Mouse (Mus musculus): ENCODE measurements around the gene Olfr323. TPM values are rescaled to one million over a fixed set of nuclear protein-coding genes. Genes with fewer than 3 reads are reported as not detected.
A peak's percentile ranks its signal among the peaks of the same experiment; 100 is the strongest.

The Olfr323 gene
- polyA plus RNA-seq, 1 experiment from 2014 or later, result not detected

- ATAC-seq (ENCODE audit: insufficient number of reproducible peaks, low FRiP score, low TSS enrichment, low read depth), result peak; percentile 47; the same call in 1 of the 2 replicates
- Histone ChIP-seq H3K4me2 (ENCODE audit: low read depth, severe bottlenecking) (peak within 1 kb of the TSS; percentile 70), H3K27ac (replicated peaks; ENCODE audit: low read depth, low read length) (no peak within 1 kb of the TSS), H3K36me3 (ENCODE audit: control insufficient read depth, insufficient read depth, low read length) (no peaks in the 10 kb centered on the region), H3K4me1 (ENCODE audit: control insufficient read depth, insufficient read depth, low read length) (0 out of 2 replicates have a peak, but pooled peaks cover 5% of the 10 kb centered on the region), H3K4me3 (ENCODE audit: low read depth, low read length) (peak within 1 kb of the TSS; percentile 27), H3K27me3 (ENCODE audit: control insufficient read depth, insufficient read depth, low read length) (peaks cover 4% of the 10 kb centered on the region; the same call in 1 of the 2 replicates), H3K9ac (ENCODE audit: low read length) (peak within 1 kb of the TSS; percentile 37; the same call in 1 of the 2 replicates), H3K9me3 (ENCODE audit: control insufficient read depth, low read length) (no peaks in the 10 kb centered on the region)
- peak; percentile 58 for DNase-seq (ENCODE audit: low spot score)
- WGBS, result 4% methylated on average over 34 of the region's 34 CpGs
Observed at GRCm38 (mm10) chr11:58640272-58640867, 10.1 kb upstream of the Olfr323 start, which contains the start of gene Trim58. TSS of gene Trim58 (plus strand) at chr11:58640465.

- 31% methylated on average over 7 of the region's 7 CpGs for WGBS
- Histone ChIP-seq H3K9me3 (ENCODE audit: control insufficient read depth, low read length) (no peaks in the 10 kb centered on the region), H3K27ac (replicated peaks; ENCODE audit: low read depth, low read length) (no peak overlapping the region), H3K4me2 (ENCODE audit: low read depth, severe bottlenecking) (no peak overlapping the region), H3K36me3 (ENCODE audit: control insufficient read depth, insufficient read depth, low read length) (no peaks in the 10 kb centered on the region), H3K9ac (ENCODE audit: low read length) (no peak overlapping the region), H3K4me3 (ENCODE audit: low read depth, low read length) (no peak overlapping the region), H3K4me1 (ENCODE audit: control insufficient read depth, insufficient read depth, low read length) (0 out of 2 replicates have a peak, but pooled peaks cover 5% of the 10 kb centered on the region), H3K27me3 (ENCODE audit: control insufficient read depth, insufficient read depth, low read length) (peaks cover 4% of the 10 kb centered on the region; the same call in 1 of the 2 replicates)
- ATAC-seq (ENCODE audit: insufficient number of reproducible peaks, low FRiP score, low TSS enrichment, low read depth) (no peak), DNase-seq (ENCODE audit: low spot score) (no peak)
Observed at GRCm38 (mm10) chr11:58638176-58638701, 7.9 kb upstream of the Olfr323 start.

- Histone ChIP-seq H3K4me2 (ENCODE audit: low read depth, severe bottlenecking) (no peak overlapping the region), H3K9me3 (ENCODE audit: control insufficient read depth, low read length) (no peaks in the 10 kb centered on the region), H3K4me1 (ENCODE audit: control insufficient read depth, insufficient read depth, low read length) (0 out of 2 replicates have a peak, but pooled peaks cover 5% of the 10 kb centered on the region), H3K4me3 (ENCODE audit: low read depth, low read length) (no peak overlapping the region), H3K36me3 (ENCODE audit: control insufficient read depth, insufficient read depth, low read length) (no peaks in the 10 kb centered on the region), H3K9ac (ENCODE audit: low read length) (no peak overlapping the region), H3K27me3 (ENCODE audit: control insufficient read depth, insufficient read depth, low read length) (peaks cover 2% of the 10 kb centered on the region; the same call in 1 of the 2 replicates), H3K27ac (replicated peaks; ENCODE audit: low read depth, low read length) (no peak overlapping the region)
- ATAC-seq (ENCODE audit: insufficient number of reproducible peaks, low FRiP score, low TSS enrichment, low read depth), result no peak
- WGBS, result 17% methylated on average over 3 of the region's 4 CpGs
- peak; percentile 69 for DNase-seq (ENCODE audit: low spot score)
Observed at GRCm38 (mm10) chr11:58636376-58636977, 6.2 kb upstream of the Olfr323 start.

- Histone ChIP-seq H3K36me3 (ENCODE audit: control insufficient read depth, insufficient read depth, low read length) (no peaks in the 10 kb centered on the region), H3K9me3 (ENCODE audit: control insufficient read depth, low read length) (no peaks in the 10 kb centered on the region), H3K4me1 (ENCODE audit: control insufficient read depth, insufficient read depth, low read length) (no peaks in the 10 kb centered on the region), H3K27ac (replicated peaks; ENCODE audit: low read depth, low read length) (no peak overlapping the region), H3K4me3 (ENCODE audit: low read depth, low read length) (no peak overlapping the region), H3K9ac (ENCODE audit: low read length) (no peak overlapping the region), H3K4me2 (ENCODE audit: low read depth, severe bottlenecking) (no peak overlapping the region), H3K27me3 (ENCODE audit: control insufficient read depth, insufficient read depth, low read length) (no peaks in the 10 kb centered on the region)
- no peak for ATAC-seq (ENCODE audit: insufficient number of reproducible peaks, low FRiP score, low TSS enrichment, low read depth)
- 71% methylated on average over 4 of the region's 4 CpGs for WGBS
- DNase-seq (ENCODE audit: low spot score), result no peak
Observed at GRCm38 (mm10) chr11:58634878-58635277, 4.6 kb upstream of the Olfr323 start.

GRCm38 (mm10) chr11:58626146-58626545, 4.2 kb downstream of the Olfr323 start:
- Histone ChIP-seq H3K36me3 (ENCODE audit: control insufficient read depth, insufficient read depth, low read length) (no peaks in the 10 kb centered on the region), H3K9ac (ENCODE audit: low read length) (no peak overlapping the region)
- ATAC-seq (ENCODE audit: insufficient number of reproducible peaks, low FRiP score, low TSS enrichment, low read depth), result no peak

GRCm38 (mm10) chr11:58618793-58619192, 11.5 kb downstream of the Olfr323 start:
- Histone ChIP-seq H3K36me3 (ENCODE audit: control insufficient read depth, insufficient read depth, low read length) (no peaks in the 10 kb centered on the region), H3K4me2 (ENCODE audit: low read depth, severe bottlenecking) (no peak overlapping the region), H3K9ac (ENCODE audit: low read length) (no peak overlapping the region), H3K4me3 (ENCODE audit: low read depth, low read length) (no peak overlapping the region), H3K4me1 (ENCODE audit: control insufficient read depth, insufficient read depth, low read length) (no peaks in the 10 kb centered on the region), H3K9me3 (ENCODE audit: control insufficient read depth, low read length) (no peaks in the 10 kb centered on the region), H3K27me3 (ENCODE audit: control insufficient read depth, insufficient read depth, low read length) (no peaks in the 10 kb centered on the region), H3K27ac (replicated peaks; ENCODE audit: low read depth, low read length) (no peak overlapping the region)
- DNase-seq (ENCODE audit: low spot score) (no peak), ATAC-seq (ENCODE audit: insufficient number of reproducible peaks, low FRiP score, low TSS enrichment, low read depth) (no peak)
- WGBS, result 81% methylated on average over 6 of the region's 6 CpGs

More at GRCm38 (mm10) chr11:58626146-58626545, 4.2 kb downstream of the Olfr323 start:
- 82% methylated on average over 4 of the region's 4 CpGs for WGBS
- H3K4me1 ChIP-seq (ENCODE audit: control insufficient read depth, insufficient read depth, low read length), result no peaks in the 10 kb centered on the region
- H3K27ac ChIP-seq (replicated peaks; ENCODE audit: low read depth, low read length), result no peak overlapping the region
- H3K4me2 ChIP-seq (ENCODE audit: low read depth, severe bottlenecking), result no peak overlapping the region
- no peaks in the 10 kb centered on the region for H3K27me3 ChIP-seq (ENCODE audit: control insufficient read depth, insufficient read depth, low read length)
- H3K4me3 ChIP-seq (ENCODE audit: low read depth, low read length), result no peak overlapping the region
- no peaks in the 10 kb centered on the region for H3K9me3 ChIP-seq (ENCODE audit: control insufficient read depth, low read length)
- no peak for DNase-seq (ENCODE audit: low spot score)

GRCm38 (mm10) chr11:58618369-58618768, 11.9 kb downstream of the Olfr323 start:
- no peak overlapping the region for H3K27ac ChIP-seq (replicated peaks; ENCODE audit: low read depth, low read length)
- 73% methylated on average over 3 of the region's 3 CpGs for WGBS
- no peaks in the 10 kb centered on the region for H3K36me3 ChIP-seq (ENCODE audit: control insufficient read depth, insufficient read depth, low read length)

GRCm38 (mm10) chr11:58615975-58616374, 14.3 kb downstream of the Olfr323 start, which contains the start of gene 2210407C18Rik:
TSS of gene 2210407C18Rik (minus strand) at chr11:58616075.
- Histone ChIP-seq H3K36me3 (ENCODE audit: control insufficient read depth, insufficient read depth, low read length) (no peaks in the 10 kb centered on the region), H3K4me2 (ENCODE audit: low read depth, severe bottlenecking) (no peak within 1 kb of the TSS), H3K27ac (replicated peaks; ENCODE audit: low read depth, low read length) (no peak within 1 kb of the TSS), H3K4me3 (ENCODE audit: low read depth, low read length) (no peak within 1 kb of the TSS), H3K27me3 (ENCODE audit: control insufficient read depth, insufficient read depth, low read length) (no peaks in the 10 kb centered on the region), H3K9ac (ENCODE audit: low read length) (no peak within 1 kb of the TSS), H3K4me1 (ENCODE audit: control insufficient read depth, insufficient read depth, low read length) (no peaks in the 10 kb centered on the region), H3K9me3 (ENCODE audit: control insufficient read depth, low read length) (no peaks in the 10 kb centered on the region)
- DNase-seq (ENCODE audit: low spot score), result no peak
- ATAC-seq (ENCODE audit: insufficient number of reproducible peaks, low FRiP score, low TSS enrichment, low read depth), result no peak
- WGBS, result 90% methylated on average over 4 of the region's 4 CpGs

More at GRCm38 (mm10) chr11:58618369-58618768, 11.9 kb downstream of the Olfr323 start:
- DNase-seq (ENCODE audit: low spot score) (no peak), ATAC-seq (ENCODE audit: insufficient number of reproducible peaks, low FRiP score, low TSS enrichment, low read depth) (no peak)
- H3K27me3 ChIP-seq (ENCODE audit: control insufficient read depth, insufficient read depth, low read length), result no peaks in the 10 kb centered on the region
- H3K4me2 ChIP-seq (ENCODE audit: low read depth, severe bottlenecking), result no peak overlapping the region
- no peaks in the 10 kb centered on the region for H3K4me1 ChIP-seq (ENCODE audit: control insufficient read depth, insufficient read depth, low read length)
- H3K9ac ChIP-seq (ENCODE audit: low read length), result no peak overlapping the region
- H3K9me3 ChIP-seq (ENCODE audit: control insufficient read depth, low read length), result no peaks in the 10 kb centered on the region
- H3K4me3 ChIP-seq (ENCODE audit: low read depth, low read length), result no peak overlapping the region

All from limb, embryonic 11.5 days (tissue).